ENCODE assay signal across 8 mouse cellular contexts in the genomic region with DNA sequence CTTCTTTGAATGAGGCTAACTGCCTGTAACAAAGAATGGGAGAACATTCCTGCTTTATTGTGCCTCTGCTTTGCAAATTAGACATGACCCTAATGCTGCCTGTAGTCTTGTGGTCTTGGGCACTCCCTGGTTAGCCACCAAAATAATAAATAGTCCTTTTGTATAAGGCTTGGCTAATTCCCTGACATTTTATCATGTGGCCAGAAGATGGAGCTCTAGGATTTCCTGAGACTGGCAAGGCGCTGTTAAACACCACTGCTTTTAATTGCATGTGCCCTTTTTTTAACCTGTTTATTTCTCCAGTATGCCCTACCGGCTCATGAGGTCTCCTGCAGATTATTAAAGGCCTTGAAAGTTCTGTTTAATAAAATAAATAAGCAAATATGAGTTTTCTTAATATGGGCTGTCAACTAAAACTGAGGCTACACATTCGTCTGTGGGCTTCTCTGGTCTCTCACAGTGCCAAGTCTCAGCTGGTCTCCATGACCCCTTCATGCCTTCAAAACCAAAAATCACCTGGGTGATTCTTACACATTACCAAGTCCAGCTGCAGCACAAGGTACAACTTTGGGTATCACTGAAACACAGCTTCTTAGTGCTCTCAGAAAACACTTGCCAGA. TPM values are rescaled to one million over a fixed set of nuclear protein-coding genes. Genes with fewer than 3 reads are reported as not detected.
A peak's percentile ranks its signal among the peaks of the same experiment; 100 is the strongest.
DNase-seq lines count a peak whose midpoint lies in the region; ATAC-seq and TF ChIP-seq lines count a peak whose summit lies in the region.

No protein-coding gene starts in this region.

- no peak overlapping the region for H3K4me3 ChIP-seq in gastrocnemius, adult 2 months
- no peak overlapping the region for H3K4me3 ChIP-seq in forebrain, embryonic 12.5 days (replicated peaks)

- H3K27ac ChIP-seq in gastrocnemius, adult 2 months = no peak overlapping the region
- H3K27ac ChIP-seq in forebrain, embryonic 12.5 days = no peak overlapping the region

- H3K9ac ChIP-seq in forebrain, embryonic 12.5 days = no peak overlapping the region

- TF ChIP-seq CTCF in gastrocnemius, adult 2 months (IDR thresholded peaks at IDR 0.05) = peak; percentile 63

- H3K4me2 ChIP-seq in forebrain, embryonic 12.5 days = no peak overlapping the region

- H3K4me1 ChIP-seq in forebrain, embryonic 12.5 days = no peaks in the 10 kb centered on the region

- no peaks in the 10 kb centered on the region for H3K36me3 ChIP-seq in forebrain, embryonic 12.5 days (replicated peaks)

- peak; percentile 64; the same call in 1 of the 2 replicates for ATAC-seq in forebrain, embryonic 12.5 days (ENCODE audit: low FRiP score)
- ATAC-seq in erythroid progenitor cell, adult 5-6 weeks (replicated peaks; ENCODE audit: low FRiP score, poor library complexity, severe bottlenecking) = no peak

- intact Hi-C loops in gastrocnemius, adult 2 months (cut with DNase I) = no loop called here

- DNase-seq in gastrocnemius, adult 2 months = no peak
- DNase-seq in gastrocnemius, postnatal 25 days = no peak
- DNase-seq in 416B (ENCODE audit: low read depth) = peak; percentile 72
- peak; percentile 74 for DNase-seq in brain, adult 2 months (ENCODE audit: low read depth, low spot score)
- peak; percentile 3 to 6 for DNase-seq in kidney, postnatal 4 days
- DNase-seq in mesoderm, embryonic 11.5 days (ENCODE audit: low read depth, low spot score) = peak; percentile 48

- H3K9me3 ChIP-seq in forebrain, embryonic 12.5 days = no peaks in the 10 kb centered on the region

- WGBS in forebrain, embryonic 12.5 days = 31% methylated on average over 3 of the region's 3 CpGs

- H3K27me3 ChIP-seq in forebrain, embryonic 12.5 days = no peaks in the 10 kb centered on the region

RNA-seq across cellular contexts. Expression of gene Golim4, which starts 51.9 kb away (rescaled TPM):
- total RNA-seq in gastrocnemius, adult 2 months (2021) = 10 to 100 TPM in 1 of 2 experiments, 1 to 10 TPM in 1; 8.0 to 13.5 TPM
- 10 to 100 TPM; 14.9 to 16.0 TPM for total RNA-seq in gastrocnemius, postnatal 25 days (2021)
- 57.6 and 60.1 TPM in 2 replicates for polyA plus RNA-seq in forebrain, embryonic 12.5 days (2016; fragmentation: Nextera tagmentation; extraction: Ambion mirVana)
- 60.8 and 68.8 TPM in 2 replicates for total RNA-seq in erythroid progenitor cell, adult 5-6 weeks (2015; ENCODE audit: low replicate concordance)
- 67.4 and 68.5 TPM in 2 replicates for total RNA-seq in erythroid progenitor cell, adult 5-6 weeks (2017; ENCODE audit: low replicate concordance)

Comparison
In these comparisons a context has a peak if more than half of its experiments do, and no peak if none do; other contexts are left out.
1. DNase-seq: peak in 416B (single experiment), brain, adult 2 months (single experiment), kidney, postnatal 4 days (2 of 2) and mesoderm, embryonic 11.5 days (single experiment); none in gastrocnemius, adult 2 months (single experiment) and gastrocnemius, postnatal 25 days (single experiment).